Mouse (Mus musculus) frontal cortex, postnatal 14 days (tissue): Measurements from ENCODE around the gene Socs4.

Source experiments
- DNase-seq, 2 experiments: peaks; one replicate each; pipeline ENCODE4 v3.0.0; 2022; ENCODE audit warnings: low spot score in 2 of 2

The Socs4 gene

DNA sequence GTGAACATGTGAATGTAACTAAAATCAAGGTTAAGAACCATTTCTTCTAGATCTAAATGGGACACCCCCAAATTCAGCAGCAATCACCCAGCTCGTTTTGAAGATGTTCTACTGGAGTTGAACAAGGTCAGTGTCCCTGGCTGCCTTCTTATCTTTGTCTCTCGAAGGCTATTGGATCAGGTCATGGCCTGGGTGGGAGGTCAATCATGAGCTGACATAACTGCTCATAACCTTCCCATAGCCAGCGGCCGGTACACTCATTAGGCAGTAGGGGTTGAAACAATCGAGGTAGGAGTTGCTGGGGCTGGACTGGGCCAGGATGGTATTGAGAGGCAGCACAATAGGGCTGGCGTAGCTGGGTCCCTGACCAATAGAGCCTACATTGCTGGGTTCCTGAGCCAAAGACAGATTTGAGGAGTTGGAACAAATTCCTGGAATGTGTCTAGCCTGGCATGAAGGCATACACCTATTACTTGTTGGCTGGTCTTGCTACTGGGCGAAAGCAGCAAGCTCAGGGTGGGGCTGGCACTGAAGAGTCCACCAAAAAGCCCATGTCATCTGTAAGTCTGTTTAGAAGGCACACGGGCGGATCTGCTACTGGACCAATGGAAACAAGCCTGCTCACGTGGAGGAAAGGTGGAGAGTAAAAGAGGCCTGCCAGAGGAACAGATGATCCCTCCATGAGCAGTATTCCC, 63.6 kb downstream of the Socs4 start:
- DNase-seq, result no peak

DNA sequence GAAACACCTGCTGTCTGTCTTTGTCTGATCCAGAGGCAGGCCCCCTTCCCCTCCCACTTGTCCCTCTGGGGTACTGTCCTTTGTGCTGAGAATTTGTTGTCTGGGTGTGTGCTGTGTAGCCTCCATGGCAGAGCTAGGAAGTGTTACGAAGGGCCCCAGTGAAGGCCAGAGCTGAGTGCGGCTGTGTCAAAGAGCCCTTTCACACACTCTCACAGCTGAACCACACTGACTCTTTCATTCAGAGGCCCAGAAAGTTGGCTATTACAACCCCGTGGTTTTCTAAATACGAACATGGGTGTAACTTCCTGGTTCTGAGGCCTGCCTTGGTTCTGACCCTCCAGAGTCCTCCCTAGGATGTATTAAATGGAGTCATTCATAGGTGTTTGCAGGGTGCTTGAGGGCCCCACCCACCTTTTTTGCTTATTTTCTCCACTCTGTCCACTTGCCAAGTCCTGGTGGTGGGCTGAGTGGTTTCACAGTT, 65.1 kb downstream of the Socs4 start:
- no peak for DNase-seq
